Mouse (Mus musculus): ENCODE results near the gene Hspb3.

GRCm38 (mm10) chr13:113632506-113632905, 31.0 kb downstream of the Hspb3 start:
- TF ChIP-seq POLR2A (IDR thresholded peaks at IDR 0.05; ENCODE audit: insufficient read depth, low read depth, low read length) (no peak), CTCF (IDR thresholded peaks at IDR 0.05; ENCODE audit: insufficient read depth, low read depth, low read length) (no peak)

All from olfactory bulb, adult 2 months (tissue).